Mouse (Mus musculus) erythroblast, adult 5-6 weeks (primary cell): ENCODE results near the gene Slc19a1. TPM values are rescaled to one million over a fixed set of nuclear protein-coding genes. Genes with fewer than 3 reads are reported as not detected.

Source experiments
- ATAC-seq: replicated peaks from 2 replicates; pipeline ENCODE4 v1.8.0; 2016; ENCODE audit warnings: moderate number of reproducible peaks, mild to moderate bottlenecking, moderate TSS enrichment, inconsistent platforms; ENCODE audit not compliant: poor library complexity, low FRiP score, severe bottlenecking
- total RNA-seq, 2 experiments: library from RNA; stranded (forward) in 1 of 2; stranded (reverse) in 1 of 2; fragments of 150-400 nt in 1 of 2; fragments of 200-764, 138-1000 nt in 1 of 2; gene quantifications; 2 replicates each; pipeline versions ENCODE4 v1.2.3 to v1.2.4; 2015 to 2017; ENCODE audit warnings: low replicate concordance in 2 of 2

Gene Slc19a1
- total RNA-seq, 2 experiments from 2014 or later = 0.58 to 0.94 TPM

GRCm38 (mm10) chr10:77089336-77089735, 57.3 kb downstream of the Slc19a1 start:
- ATAC-seq = no peak

GRCm38 (mm10) chr10:77090063-77090462, 58.0 kb downstream of the Slc19a1 start:
- no peak for ATAC-seq

GRCm38 (mm10) chr10:77091538-77092097, 59.6 kb downstream of the Slc19a1 start:
- no peak for ATAC-seq

GRCm38 (mm10) chr10:77093817-77094216, 61.8 kb downstream of the Slc19a1 start:
- ATAC-seq = no peak

GRCm38 (mm10) chr10:77095666-77096065, 63.6 kb downstream of the Slc19a1 start:
- ATAC-seq = 0 out of 2 replicates have a peak, but pooled peaks have one; percentile 12

- ATAC-seq = no peak
Observed at GRCm38 (mm10) chr10:77097006-77097889, 65.2 kb downstream of the Slc19a1 start.

GRCm38 (mm10) chr10:77097890-77098200, 65.8 kb downstream of the Slc19a1 start:
- no peak for ATAC-seq

GRCm38 (mm10) chr10:77098619-77099018, 66.6 kb downstream of the Slc19a1 start:
- ATAC-seq = no peak

- no peak for ATAC-seq
Observed at GRCm38 (mm10) chr10:77099777-77100176, 67.7 kb downstream of the Slc19a1 start.

- ATAC-seq = no peak
Observed at GRCm38 (mm10) chr10:77103689-77104088, 71.6 kb downstream of the Slc19a1 start.

- no peak for ATAC-seq
Observed at GRCm38 (mm10) chr10:77104327-77104726, 72.3 kb downstream of the Slc19a1 start.

GRCm38 (mm10) chr10:77108106-77108505, 76.1 kb downstream of the Slc19a1 start:
- no peak for ATAC-seq

GRCm38 (mm10) chr10:77110010-77110409, 78.0 kb downstream of the Slc19a1 start:
- no peak for ATAC-seq

Other genes with a start within 250 kb of the Slc19a1 start
- gene Pcbp3, start 70.4 kb upstream of the Slc19a1 start, total RNA-seq (2015; ENCODE audit: low replicate concordance) = not detected in 2 replicates
- gene Pcbp3, start 70.4 kb upstream of the Slc19a1 start, total RNA-seq (2017; ENCODE audit: low replicate concordance) = 0.84 and 1.1 TPM in 2 replicates
- gene Col18a1, start 134.3 kb downstream of the Slc19a1 start, total RNA-seq (2015; ENCODE audit: low replicate concordance) = not detected in 2 replicates
- under 0.01 TPM in 1 of 2 replicates, not detected in the other for gene Col18a1, start 134.3 kb downstream of the Slc19a1 start, total RNA-seq (2017; ENCODE audit: low replicate concordance)
- gene Pofut2, start 227.0 kb downstream of the Slc19a1 start, total RNA-seq (2015; ENCODE audit: low replicate concordance) = 0.77 and 2.9 TPM in 2 replicates
- gene Pofut2, start 227.0 kb downstream of the Slc19a1 start, total RNA-seq (2017; ENCODE audit: low replicate concordance) = 2.0 and 3.4 TPM in 2 replicates